Mouse (Mus musculus): ENCODE data around the gene Tbl1x.
"Not testable (repeated sequence)": the region's sequence is repeated elsewhere in the genome, so short reads cannot be mapped to it uniquely, and the experiment has no call there.

Gene Tbl1x

DNA sequence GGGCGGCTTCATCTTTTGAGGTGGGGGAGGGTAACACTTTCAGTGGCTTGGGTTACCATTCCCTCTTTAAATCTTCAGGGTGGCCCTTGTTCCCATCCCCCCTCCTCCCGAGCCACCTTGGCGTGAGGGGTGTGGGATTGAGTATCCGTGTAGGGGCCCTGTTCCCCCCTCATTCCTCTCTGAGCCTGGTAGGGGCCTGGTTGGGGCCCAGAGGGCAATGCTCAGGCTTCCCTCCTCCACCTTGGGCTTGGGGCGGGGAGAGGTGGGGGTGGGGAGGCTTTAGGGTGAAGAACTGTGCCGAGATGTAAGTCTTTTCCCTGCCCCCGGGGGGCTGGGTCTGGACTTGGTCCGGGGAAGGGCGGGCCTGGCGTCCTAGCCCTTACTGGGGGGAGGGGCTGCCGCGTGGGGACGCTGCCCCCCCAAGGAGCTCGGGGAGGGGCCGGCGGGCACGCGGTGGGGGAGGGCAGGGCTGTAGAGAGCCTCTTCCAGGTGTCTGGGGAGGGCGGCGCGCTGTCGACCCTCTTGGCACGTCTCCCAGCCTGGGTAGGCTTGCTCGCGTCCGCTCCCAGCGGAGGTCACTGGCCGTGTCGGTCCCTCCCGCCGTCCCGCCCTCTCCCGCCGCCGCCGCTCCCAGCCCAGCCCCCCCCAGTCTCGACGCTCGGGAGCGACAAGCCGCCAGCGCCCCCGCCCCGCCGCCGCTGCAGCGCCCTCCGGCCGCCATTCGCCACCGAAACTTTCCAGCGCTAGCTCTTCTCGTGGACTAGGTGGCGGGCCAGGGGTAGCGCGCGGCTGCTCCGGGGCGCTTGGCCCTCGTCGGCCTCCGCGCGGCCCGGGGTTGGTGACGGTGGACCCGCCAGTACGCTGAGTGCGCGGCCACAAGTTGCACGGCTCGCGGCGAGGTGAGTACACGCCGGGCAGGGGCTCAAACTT, at the start of gene Tbl1x:
Gene Tbl1x (plus strand): TSS at position 643 of the 930 bp plus-strand sequence.
- DNase-seq (ENCODE audit: low read depth, low spot score), result peak; percentile 66

DNA sequence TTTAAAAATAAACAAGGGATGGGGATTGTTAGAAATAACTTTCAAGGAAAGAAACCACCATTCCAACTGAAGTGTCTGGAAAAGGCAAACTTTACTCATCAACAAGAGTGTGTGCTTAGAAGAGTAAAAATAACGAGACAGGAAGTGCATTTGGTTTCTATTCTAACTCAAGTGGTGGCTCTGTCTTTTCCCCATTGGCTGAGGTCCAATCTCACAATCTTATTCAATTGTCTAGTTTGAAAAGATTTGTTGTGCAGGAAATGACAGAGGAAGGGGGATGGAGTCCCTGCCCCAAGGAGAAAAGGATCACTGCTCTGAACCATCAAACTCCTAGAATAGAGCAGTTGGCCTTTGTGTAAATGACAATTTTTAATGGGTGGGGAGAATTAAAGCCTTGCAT, 41.6 kb upstream of the Tbl1x start:
- no peak for DNase-seq (ENCODE audit: low read depth, low spot score)

DNA sequence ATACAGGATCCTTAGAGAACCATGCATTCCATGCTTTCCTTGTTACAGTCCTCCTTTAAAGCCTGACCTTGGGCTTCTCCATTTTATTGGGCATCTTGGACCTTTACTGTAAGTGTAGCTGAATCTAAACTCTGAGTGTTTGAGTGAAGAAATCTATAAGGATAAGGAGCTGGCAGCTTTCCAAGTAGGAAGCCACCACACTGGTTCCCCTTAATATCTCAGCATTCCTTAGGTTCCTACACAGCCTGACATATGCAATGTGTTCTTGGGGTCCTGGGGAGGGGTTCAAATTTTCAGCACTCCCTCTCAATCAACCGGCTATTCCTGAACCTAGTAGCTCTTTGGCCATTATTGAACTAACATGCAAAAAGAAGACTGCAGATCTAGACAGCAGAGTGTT, 38.0 kb upstream of the Tbl1x start:
- no peak for DNase-seq (ENCODE audit: low read depth, low spot score)

DNA sequence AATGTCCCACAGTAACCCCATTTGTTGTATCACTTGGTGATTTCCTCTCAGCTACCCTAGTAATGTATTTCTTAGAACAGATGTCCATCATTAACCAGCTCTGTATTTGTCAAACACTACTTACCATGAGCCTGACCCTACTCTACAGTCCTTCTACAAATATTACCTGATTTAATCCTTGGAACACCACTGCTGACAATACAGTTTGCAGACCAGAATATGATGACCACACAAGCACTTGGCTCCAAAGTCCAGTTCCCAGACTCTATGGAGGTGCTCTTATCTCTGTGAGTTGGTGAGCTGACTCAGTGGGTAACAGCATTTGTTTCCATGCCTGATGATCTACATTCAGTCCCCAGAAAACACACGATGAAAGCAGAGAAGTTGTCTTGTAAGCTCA, 37.3 kb upstream of the Tbl1x start:
- DNase-seq (ENCODE audit: low read depth, low spot score), result no peak

DNA sequence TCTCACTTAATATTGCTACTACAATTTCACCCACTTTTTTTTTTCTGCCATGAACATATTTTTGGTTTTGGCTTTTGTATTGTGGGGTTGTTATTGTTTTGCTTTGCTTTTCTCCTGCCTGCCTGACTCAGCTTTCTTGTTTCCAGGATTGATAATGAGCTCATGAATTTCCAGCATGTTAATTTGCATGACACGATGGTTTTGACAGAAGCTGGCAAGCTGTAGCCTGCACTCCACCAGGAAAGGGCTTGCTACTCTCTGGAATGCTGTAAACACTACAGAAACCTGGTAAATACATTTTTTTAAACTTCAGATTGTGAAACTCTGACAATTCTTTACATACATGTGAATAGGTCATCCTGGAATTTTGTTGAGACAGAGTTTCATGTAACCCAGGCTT, 36.3 kb upstream of the Tbl1x start:
- DNase-seq (ENCODE audit: low read depth, low spot score), result no peak

DNA sequence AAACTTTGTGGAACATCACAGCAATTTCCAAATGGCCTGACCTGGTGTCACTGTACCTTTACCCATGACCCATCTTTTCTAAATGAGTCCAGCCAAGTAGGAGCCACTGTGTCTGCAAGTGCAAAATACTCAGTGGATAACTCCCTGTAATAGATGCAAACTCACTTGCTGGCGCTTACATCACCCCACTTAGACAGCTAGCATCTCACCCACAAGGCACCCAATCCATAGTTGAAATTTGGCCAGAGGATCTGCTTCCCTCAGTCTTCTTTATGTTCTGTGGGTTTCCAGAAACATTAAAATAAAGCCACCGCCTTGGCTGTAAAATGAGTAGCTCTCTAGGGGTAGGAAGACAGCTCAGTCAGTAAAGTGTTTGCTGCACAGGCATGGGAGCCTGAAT, 33.3 kb upstream of the Tbl1x start:
- DNase-seq (ENCODE audit: low read depth, low spot score), result no peak

DNA sequence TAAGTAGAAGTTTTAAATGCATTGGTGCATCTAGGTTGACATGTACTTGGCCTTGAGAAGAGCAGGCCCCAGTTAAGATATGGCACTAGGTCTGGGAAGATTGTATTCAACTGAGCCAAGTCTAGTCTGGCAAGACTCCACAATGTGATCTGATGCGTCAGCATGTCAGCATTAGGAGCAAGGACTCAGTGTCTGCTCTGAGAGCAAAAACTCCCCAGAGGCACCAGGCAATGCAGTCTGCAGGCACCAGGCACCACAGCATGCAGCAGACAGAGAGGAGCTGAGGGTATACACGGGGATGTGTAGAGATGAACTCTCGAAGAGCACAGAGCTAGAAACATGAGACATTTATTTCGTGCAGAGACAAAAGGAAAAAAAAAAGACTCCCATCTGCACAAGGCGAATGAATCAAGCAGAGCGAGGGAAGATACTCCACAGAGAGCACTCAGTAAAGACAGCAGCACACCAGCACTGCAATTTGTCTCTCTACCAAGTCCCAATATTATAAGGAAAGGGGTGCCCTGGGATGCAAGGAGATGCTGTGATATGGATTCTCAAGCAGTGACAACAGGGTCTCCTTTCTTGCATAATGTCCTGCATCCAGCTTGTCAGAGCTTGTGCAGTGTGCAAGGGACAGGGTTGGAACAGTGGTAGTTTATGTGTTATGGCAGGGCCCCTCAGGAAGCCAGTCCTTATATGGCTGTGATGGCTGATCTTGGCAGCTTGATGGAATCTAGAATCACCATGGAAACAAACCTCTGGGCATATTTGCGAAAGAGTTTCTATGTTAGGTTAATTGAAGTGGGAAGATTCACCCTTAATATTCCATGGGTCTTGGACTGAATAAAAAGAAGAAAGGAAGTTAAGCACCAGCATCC, 22.7 kb upstream of the Tbl1x start:
- no peak for DNase-seq (ENCODE audit: low read depth, low spot score)

DNA sequence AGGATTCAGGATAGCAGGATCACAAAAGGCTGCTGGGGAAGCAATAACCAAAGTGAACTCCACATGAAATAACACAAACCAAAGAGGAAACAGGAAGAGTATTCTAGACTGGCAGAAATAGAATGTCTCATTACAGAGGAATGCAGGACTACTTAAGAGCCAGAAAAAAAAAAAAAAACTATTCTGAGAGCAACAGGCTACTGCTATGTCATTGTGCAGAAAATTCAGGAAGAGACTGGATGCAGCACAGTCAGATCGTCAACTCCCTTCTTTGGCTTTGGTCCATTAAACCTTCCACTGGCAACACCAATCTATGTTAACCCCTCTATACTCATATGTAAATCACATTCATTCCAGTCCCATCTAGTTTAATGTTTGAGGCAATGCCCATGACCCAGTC, 20.7 kb upstream of the Tbl1x start:
- DNase-seq (ENCODE audit: low read depth, low spot score), result no peak

DNA sequence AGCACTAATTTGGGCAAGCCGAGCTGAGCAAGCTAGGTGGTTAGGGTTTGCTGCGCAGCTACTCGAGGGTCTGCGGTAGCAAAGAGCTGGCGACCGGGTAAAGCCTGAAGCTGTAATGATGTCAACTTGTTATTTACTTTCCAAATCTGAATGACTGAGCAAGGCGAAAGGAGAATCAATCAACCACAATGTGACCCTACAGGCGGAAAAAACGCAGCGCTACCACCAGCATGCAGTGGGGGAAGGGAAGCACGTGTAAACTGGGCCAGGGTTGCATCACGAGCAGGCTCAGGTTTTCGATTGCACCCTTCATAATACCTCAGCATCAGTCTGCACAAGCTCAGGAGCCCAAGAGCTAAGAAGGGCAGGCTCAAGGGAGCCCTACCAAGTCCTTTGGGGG, 1.7 kb upstream of the Tbl1x start:
- no peak for DNase-seq (ENCODE audit: low read depth, low spot score)

DNA sequence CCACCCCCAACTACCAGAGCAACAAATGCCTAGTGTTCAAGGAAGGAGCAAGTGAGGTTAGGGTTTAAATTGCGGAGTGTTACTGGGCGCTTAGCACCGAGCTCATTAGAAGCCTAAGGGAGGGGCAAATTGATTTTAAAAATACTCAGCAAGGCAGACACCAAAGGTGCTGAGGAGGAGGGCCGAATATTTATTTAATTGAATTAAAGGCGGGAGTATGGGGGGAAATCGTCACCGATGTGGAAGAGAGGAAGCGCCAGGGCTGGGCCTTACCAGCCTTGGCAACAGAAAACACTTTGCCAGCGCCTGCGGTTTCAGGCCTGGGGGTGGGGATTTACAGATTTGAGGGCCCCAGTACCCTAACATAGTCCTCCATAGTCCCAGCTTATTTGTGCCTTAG, 1.0 kb upstream of the Tbl1x start:
- no peak for DNase-seq (ENCODE audit: low read depth, low spot score)

DNA sequence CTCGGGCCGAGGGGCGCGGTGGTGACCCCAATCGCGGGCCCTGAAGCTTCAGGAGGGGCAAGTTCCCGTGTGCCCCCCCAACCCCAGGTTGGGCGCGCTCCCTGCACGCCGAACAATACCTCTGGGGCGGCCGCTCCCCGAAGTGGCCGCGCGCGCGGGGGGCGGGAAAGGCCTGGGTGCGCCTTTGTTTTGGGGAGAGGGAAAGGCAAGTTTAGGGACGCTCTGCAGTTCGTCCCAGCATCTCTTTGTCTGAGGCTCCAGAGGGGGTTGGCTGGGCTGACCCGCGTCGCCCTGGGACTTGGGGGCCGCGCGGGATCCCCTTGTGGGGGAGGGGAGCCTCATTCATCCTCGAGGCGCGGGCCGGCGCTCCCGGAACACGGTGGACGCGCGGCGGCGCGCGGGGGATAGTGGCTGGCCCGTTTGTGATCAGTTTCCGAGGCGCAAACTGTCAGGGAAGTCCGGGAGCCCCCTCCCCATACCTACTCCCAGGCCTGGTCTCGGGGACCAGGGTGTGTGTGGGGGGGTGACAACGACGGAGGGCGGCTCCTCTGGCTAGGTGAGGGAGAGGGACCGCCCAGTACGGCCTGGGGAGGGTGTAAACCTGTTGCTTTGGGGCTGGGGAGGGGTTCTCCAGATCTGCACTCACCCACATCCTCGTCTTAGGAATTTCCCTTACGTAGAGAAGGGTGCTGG, 634 bp downstream of the Tbl1x start:
- DNase-seq (ENCODE audit: low read depth, low spot score), result no peak

DNA sequence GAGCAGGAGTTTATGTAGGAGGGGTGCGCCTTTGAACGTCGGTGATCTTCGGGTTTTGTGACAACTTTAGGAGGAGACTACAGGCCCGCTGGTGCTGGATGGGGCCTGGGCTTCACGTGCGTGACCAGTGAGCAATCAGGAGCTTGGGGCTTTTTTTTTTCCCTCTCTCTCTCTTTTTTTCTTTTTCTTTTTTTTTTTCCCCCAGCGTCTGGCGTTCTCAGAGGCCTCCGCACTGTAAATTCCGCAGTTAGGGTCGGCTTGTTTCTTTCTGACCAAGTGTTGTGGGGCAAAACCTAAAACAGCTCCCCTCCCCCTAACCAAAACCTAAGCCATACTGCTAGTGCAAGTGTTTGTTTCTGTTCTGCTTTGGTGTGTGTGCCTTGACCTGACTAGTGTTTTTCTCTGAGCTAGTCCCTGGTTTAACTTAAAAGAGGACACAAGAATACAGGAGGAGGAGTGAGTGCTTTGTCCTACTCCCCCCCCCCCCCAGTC, 1.2 kb downstream of the Tbl1x start:
- no peak for DNase-seq (ENCODE audit: low read depth, low spot score)

DNA sequence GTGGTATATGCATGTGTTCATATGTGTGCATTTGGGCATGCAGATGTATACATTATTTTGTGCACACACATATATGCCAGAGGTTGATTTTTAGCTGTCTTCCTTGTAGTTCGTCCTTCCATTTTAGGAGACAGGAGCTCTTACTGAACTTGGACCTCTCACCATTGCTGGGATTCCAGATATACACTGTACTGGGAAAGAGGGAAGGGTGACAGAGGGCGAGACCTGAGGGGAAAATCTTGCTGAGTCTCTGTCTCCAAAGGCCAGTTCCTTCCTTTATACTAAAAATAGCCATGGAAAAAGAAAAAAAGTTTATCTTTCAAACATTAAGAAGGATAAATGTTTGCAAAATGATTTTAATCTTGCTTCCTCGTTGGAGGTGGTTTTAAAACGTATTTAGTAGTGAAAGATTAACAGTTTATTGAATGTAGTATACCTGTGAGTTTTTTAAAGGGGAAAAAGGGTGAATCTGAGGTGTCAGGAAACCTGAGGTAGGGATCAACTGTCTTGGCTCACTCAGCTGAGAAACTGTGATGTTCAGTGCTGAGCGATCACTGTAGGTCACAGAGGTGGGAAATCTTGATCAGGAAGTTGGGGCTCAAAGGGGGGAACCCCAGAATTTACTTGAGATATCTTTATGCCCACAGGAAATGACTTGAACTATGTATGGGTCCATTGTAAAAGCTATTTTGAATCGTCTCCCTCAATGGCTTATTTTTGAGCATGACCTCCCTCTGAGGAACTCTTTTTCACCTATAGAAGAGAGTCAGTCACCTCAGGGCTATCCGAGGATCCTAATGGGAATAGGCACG, 6.7 kb downstream of the Tbl1x start:
- DNase-seq (ENCODE audit: low read depth, low spot score), result no peak

DNA sequence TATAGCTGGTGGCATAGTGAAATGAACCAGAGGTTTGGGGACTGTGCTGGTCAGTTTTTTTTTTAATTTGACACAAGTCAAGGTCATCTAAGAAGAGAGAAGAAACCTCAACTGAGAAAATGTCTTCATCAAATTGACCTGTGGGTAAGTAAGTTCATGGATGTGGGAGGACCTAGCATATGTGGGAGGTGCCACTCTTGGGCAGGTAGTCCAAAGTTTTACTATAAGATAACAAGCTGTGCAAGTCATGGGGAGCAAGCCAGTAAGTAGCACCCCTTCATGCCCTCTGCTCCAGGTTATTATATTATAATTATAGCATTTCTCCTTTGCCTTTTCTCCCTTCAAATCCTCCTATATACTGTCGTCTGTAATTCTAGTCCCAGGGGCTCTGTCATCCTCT, 8.1 kb downstream of the Tbl1x start:
- DNase-seq (ENCODE audit: low read depth, low spot score), result no peak

DNA sequence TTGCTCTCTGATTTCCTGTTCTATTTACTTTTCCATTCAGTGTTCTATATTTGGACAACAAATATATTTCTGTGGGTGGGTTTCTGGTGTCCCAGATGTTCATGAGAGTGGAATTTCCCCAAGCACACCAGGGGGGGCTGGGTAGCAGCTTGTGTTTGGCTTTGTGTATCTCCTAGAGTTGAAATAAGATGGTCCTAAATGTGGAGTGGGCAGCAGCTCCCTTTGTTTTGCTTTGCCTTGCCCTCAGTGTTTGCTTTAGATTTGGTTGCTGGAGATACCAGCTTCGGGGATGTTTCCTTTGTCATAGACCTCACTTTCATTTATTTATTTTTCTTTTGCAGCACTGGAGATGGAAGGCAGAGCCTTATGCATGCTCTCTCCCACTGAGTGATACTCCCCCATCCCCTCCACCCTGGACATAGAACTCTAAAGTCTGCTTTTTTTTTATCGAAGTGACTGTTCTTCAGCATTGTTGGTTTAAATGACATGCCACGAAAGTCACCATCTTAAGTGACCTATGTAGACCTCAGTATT, 12.1 kb downstream of the Tbl1x start:
- DNase-seq (ENCODE audit: low read depth, low spot score), result no peak

DNA sequence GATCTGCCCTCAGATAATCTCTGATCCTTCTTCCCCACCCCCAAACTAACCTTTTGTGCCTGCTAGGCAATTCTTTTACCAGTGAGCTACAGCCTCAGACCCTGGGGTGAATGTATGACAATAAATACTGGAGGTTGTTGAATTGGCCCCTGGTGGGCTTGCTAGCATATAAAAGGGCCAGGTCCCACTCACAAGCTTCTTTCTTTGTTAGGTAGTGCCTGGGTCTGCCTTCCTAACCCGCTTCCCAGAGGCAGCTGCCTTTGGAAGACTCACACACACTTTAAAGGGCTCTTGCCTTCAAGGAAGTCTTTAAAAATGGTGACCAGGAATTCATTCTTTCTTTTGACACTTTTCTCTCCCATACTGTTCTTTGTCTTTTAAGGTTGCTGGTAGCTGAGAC, 14.4 kb downstream of the Tbl1x start:
- no peak for DNase-seq (ENCODE audit: low read depth, low spot score)

DNA sequence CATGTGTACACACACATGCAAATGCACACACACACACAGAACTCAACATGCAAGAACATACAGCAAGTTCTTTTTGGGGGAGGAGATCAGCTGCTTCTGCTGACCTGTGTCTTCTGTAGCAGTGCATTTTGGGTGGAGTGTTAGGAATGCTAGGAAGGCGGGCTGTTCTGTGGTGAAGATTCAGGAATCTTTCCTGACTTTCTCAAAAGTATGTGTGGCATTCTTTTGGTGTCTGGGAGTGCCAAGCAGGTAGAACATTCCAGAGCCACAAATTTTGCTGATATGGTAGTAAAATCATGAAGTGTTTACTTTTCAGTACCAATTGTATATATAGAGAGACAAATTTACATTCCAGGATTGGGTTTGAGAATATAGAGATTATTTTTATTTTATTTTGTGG, 17.6 kb downstream of the Tbl1x start:
- no peak for DNase-seq (ENCODE audit: low read depth, low spot score)

DNA sequence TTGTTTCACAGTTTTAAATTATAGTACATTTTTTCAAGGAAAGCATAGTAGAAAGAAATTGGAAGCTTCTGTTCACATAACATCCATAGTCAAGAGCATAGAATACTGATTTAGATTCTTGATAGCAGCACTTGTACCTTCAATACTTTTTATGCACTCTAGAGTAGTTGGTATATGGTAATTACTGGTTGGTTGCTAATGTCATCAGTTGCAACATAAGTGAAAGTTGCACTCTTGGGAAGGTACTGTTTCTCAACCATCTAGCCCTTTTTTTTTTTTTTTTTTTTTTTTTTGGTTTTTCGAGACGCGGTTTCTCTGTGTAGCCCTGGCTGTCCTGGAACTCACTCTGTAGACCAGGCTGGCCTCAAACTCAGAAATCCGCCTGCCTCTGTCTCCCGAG, 20.2 kb downstream of the Tbl1x start:
- DNase-seq (ENCODE audit: low read depth, low spot score), result no peak

DNA sequence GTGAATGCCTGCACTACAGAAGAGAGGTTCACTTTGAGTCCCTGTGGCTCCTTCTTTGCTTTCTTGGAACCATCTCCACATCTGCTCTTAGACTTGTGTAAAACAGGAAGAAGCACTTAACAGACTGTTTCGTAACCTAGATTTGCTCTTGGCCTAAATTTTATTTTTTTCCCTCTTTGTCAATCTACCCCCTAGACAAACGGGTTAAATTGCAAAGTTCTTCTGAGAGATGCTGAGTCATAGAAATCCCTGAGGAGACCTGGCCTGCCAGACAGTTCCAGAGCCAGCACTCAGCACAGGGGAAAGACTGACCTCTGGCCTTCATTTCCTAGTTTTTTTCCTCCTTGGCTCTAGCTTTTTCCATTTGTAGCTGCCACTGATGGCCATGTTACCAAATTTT, 23.1 kb downstream of the Tbl1x start:
- DNase-seq (ENCODE audit: low read depth, low spot score), result no peak

DNA sequence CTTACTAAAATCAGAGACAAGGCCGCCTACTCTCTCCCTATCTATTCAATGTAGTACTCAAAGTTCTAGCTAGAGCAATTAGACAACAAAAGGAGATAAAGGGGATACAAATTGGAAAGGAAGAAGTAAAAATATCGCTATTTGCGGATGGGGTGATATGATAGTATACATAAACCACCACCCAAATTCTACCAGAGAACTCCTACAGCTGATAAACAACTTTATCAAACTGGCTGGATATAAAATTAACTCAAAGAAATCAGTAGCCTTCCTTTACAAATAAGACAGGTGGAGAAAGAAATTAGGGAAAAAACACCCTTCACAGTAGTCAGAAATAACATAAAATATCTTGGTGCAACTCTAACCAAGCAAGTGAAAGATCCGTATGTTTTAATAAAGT, 29.0 kb downstream of the Tbl1x start:
- DNase-seq (ENCODE audit: low read depth, low spot score), result not testable (repeated sequence)

DNA sequence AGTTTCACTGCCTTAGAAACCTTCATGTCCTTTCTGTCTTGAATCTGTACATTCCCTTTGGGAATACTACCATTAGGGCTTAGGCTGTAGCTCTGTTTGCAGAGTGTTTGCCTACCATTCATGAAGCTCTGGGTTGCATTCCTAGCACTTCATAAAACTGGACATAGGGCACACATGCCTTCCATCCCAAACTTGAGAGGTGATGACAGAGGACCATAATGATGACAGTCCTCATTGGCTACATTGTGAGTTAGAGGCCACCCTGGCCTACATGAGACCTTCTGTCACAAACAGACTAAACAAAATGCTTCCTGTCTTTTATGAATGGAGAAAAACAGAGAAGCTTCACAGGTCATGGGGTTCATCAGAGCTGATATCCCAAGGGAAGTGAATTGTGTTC, 33.2 kb downstream of the Tbl1x start:
- DNase-seq (ENCODE audit: low read depth, low spot score), result no peak

Measured in WW6 (cell line).